In the genomic region with DNA sequence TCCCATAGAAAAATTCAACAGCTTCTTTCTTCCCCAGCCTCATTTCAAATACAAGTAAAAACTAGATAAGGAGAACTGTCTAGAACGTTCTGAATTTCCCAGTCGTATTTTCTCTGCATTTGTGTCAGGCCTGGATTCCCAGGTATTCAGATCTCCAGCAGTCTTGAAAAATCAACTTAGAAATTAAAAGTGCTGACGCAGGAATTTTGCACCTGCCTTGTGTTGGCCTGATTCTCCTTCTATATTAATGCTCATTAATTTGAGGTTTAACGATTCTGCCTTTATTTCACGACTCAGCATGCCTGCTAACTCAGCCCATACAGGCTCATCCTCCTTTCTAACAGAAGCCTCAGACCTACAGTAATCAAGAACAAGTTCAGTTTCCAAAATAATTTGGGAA, we compare ENCODE assay signal across 47 mouse cellular contexts. TPM values are rescaled to one million over a fixed set of nuclear protein-coding genes. Genes with fewer than 3 reads are reported as not detected.
"Had no signal": no experiment of that assay in that cellular context is flagged by ENCODE, and none has a peak within 500 bp of the region (broad histone marks: within the 10 kb centered on the region; RNA-seq: fewer than 3 reads in every experiment).

No protein-coding gene starts in this region.

- H3K27ac ChIP-seq: limb, embryonic 10.5 days; limb, embryonic 12.5 days; limb, embryonic 13.5 days; limb, embryonic 15.5 days; liver, embryonic 12.5 days; liver, embryonic 13.5 days; liver, embryonic 14.5 days; liver, embryonic 15.5 days; lung, embryonic 15.5 days; macrophage; midbrain, embryonic 10.5 days; midbrain, embryonic 12.5 days; midbrain, embryonic 13.5 days; midbrain, embryonic 15.5 days; neural tube, embryonic 12.5 days had no signal

- H3K4me3 ChIP-seq: limb, embryonic 10.5 days; limb, embryonic 12.5 days; limb, embryonic 13.5 days; limb, embryonic 15.5 days; liver, embryonic 12.5 days; liver, embryonic 13.5 days; liver, embryonic 15.5 days; lung, embryonic 15.5 days; megakaryocyte, embryonic 14.5 days; midbrain, embryonic 10.5 days; midbrain, embryonic 12.5 days; midbrain, embryonic 13.5 days; midbrain, embryonic 15.5 days; myocyte; neural tube, embryonic 12.5 days had no signal

- H3K27me3 ChIP-seq: limb, embryonic 12.5 days; limb, embryonic 13.5 days; limb, embryonic 15.5 days; liver, embryonic 12.5 days; liver, embryonic 13.5 days; liver, embryonic 15.5 days; lung, embryonic 15.5 days; megakaryocyte, embryonic 14.5 days; midbrain, embryonic 12.5 days; midbrain, embryonic 13.5 days; midbrain, embryonic 15.5 days; neural tube, embryonic 12.5 days had no signal

- ATAC-seq: liver, embryonic 12.5 days; liver, postnatal 0 days; lung, postnatal 0 days; midbrain, embryonic 13.5 days; midbrain, embryonic 15.5 days; midbrain, embryonic 16.5 days had no signal

- H3K9ac ChIP-seq: limb, embryonic 12.5 days; limb, embryonic 13.5 days; limb, embryonic 15.5 days; liver, embryonic 12.5 days; liver, embryonic 13.5 days; liver, embryonic 14.5 days; liver, embryonic 15.5 days; liver, postnatal 0 days; lung, embryonic 14.5 days; lung, embryonic 15.5 days; midbrain, embryonic 12.5 days; midbrain, embryonic 13.5 days; midbrain, embryonic 15.5 days; neural tube, embryonic 12.5 days had no signal

- H3K4me2 ChIP-seq: limb, embryonic 12.5 days; limb, embryonic 13.5 days; limb, embryonic 15.5 days; liver, embryonic 11.5 days; liver, embryonic 12.5 days; liver, embryonic 13.5 days; liver, embryonic 15.5 days; lung, embryonic 14.5 days; lung, embryonic 15.5 days; midbrain, embryonic 11.5 days; midbrain, embryonic 12.5 days; midbrain, embryonic 13.5 days; midbrain, embryonic 15.5 days; neural tube, embryonic 12.5 days had no signal

- H3K9me3 ChIP-seq: limb, embryonic 10.5 days; limb, embryonic 12.5 days; limb, embryonic 13.5 days; limb, embryonic 15.5 days; liver, embryonic 12.5 days; liver, embryonic 13.5 days; liver, embryonic 15.5 days; lung, embryonic 15.5 days; midbrain, embryonic 10.5 days; midbrain, embryonic 12.5 days; midbrain, embryonic 13.5 days; midbrain, embryonic 15.5 days; neural tube, embryonic 12.5 days had no signal

- H3K4me1 ChIP-seq: liver, embryonic 12.5 days; liver, embryonic 13.5 days; liver, embryonic 15.5 days; megakaryocyte, embryonic 14.5 days; midbrain, embryonic 12.5 days; midbrain, embryonic 15.5 days; neural tube, embryonic 12.5 days had no signal

- DNase-seq: left cerebral cortex, postnatal 4 days; liver; liver, embryonic 13.5 days; liver, postnatal 0 days; lung, adult 18-20 months; lung, adult 2 months; lung, embryonic 14.5 days; lung, postnatal 10 days; lung, postnatal 14 days; lung, postnatal 36 days; lung, postnatal 4 days; midbrain, embryonic 14.5 days had no signal

- H3K36me3 ChIP-seq: limb, embryonic 10.5 days; limb, embryonic 12.5 days; limb, embryonic 13.5 days; limb, embryonic 15.5 days; liver, embryonic 12.5 days; liver, embryonic 13.5 days; liver, embryonic 15.5 days; lung, embryonic 15.5 days; midbrain, embryonic 10.5 days; midbrain, embryonic 12.5 days; midbrain, embryonic 13.5 days; midbrain, embryonic 15.5 days; neural tube, embryonic 12.5 days had no signal

RNA-seq across cellular contexts. Expression of a gene that starts 43.6 kb away (rescaled TPM):
- total RNA-seq: left cerebral cortex, postnatal 10 days; left cerebral cortex, postnatal 14 days; left cerebral cortex, postnatal 25 days; left cerebral cortex, postnatal 36 days; left cerebral cortex, postnatal 4 days; liver, adult 2 months; megakaryocyte progenitor cell, adult 5-6 weeks; megakaryocyte, adult 5-6 weeks; megakaryocyte-erythroid progenitor cell, adult 5-6 weeks; midbrain, postnatal 0 days; monocyte, adult 5-6 weeks had no signal
- polyA plus RNA-seq: limb, embryonic 10.5 days; limb, embryonic 11.5 days; limb, embryonic 12.5 days; limb, embryonic 13.5 days; limb, embryonic 14.5 days; limb, embryonic 15.5 days; liver, adult 2 months; liver, embryonic 11.5 days; liver, embryonic 12.5 days; liver, embryonic 13.5 days; liver, embryonic 14.5 days; liver, embryonic 15.5 days; liver, embryonic 16.5 days; liver, postnatal 0 days; lung, adult 2 months; lung, embryonic 14.5 days; lung, embryonic 15.5 days; lung, embryonic 16.5 days; lung, postnatal 0 days; macrophage; midbrain, embryonic 10.5 days; midbrain, embryonic 11.5 days; midbrain, embryonic 12.5 days; midbrain, embryonic 13.5 days; midbrain, embryonic 14.5 days; midbrain, embryonic 15.5 days; midbrain, embryonic 16.5 days; midbrain, postnatal 0 days; myocyte; neural tube, embryonic 11.5 days; neural tube, embryonic 12.5 days had no signal
